Mouse (Mus musculus): ENCODE measurements at regions not wholly inside any gene's neighbourhood (a gene's known extent, or its start where the extent isn't known, plus 50 kb on each side); places are given as distances from the start of the nearest gene placed in this dataset.

- Histone ChIP-seq H3K79me2 (ENCODE audit: control insufficient read depth, insufficient read depth) (no peaks in the 10 kb centered on the region), H3K27me3 (ENCODE audit: control insufficient read depth, insufficient read depth, insufficient read length) (no peaks in the 10 kb centered on the region), H3K4me3 (no peak overlapping the region), H3K4me2 (ENCODE audit: low read depth) (no peak overlapping the region), H3K36me3 (ENCODE audit: control insufficient read depth, insufficient read depth) (no peaks in the 10 kb centered on the region), H3ac (ENCODE audit: control insufficient read depth, insufficient read length) (no peak overlapping the region)
- TF ChIP-seq TCF3 (IDR thresholded peaks at IDR 0.05; ENCODE audit: insufficient read length, low read depth): no peak
- TF ChIP-seq SRF (IDR thresholded peaks at IDR 0.05; ENCODE audit: control insufficient read depth, insufficient read length, low read depth): no peak
- TF ChIP-seq E2F4 (IDR thresholded peaks at IDR 0.05; ENCODE audit: insufficient read depth): no peak
- TF ChIP-seq MYOG (IDR thresholded peaks at IDR 0.05; ENCODE audit: control insufficient read depth in 1 of 3, insufficient read depth in 1 of 3, insufficient read length in 2 of 3, low read depth in 2 of 3): no peak
- TF ChIP-seq MYOD1 (IDR thresholded peaks at IDR 0.05; ENCODE audit: control insufficient read depth in 1 of 3, insufficient read length in 2 of 3, low read depth in 2 of 3): no peak
- TF ChIP-seq CEBPB (IDR thresholded peaks at IDR 0.05; ENCODE audit: insufficient read depth, poor library complexity, severe bottlenecking): no peak
- TF ChIP-seq MAX (IDR thresholded peaks at IDR 0.05; ENCODE audit: low read depth): no peak
- no peak for TF ChIP-seq USF1 (IDR thresholded peaks at IDR 0.05; ENCODE audit: low read depth)
- TF ChIP-seq TCF12 (IDR thresholded peaks at IDR 0.05; ENCODE audit: insufficient read depth, poor library complexity, severe bottlenecking): no peak
- TF ChIP-seq POLR2AphosphoS2 (IDR thresholded peaks at IDR 0.05; ENCODE audit: insufficient read length, low read depth): no peak
Measured at GRCm38 (mm10) chr2:50916323-50917221, 232.3 kb downstream of the Rnd3 start.

- H3K4me3 ChIP-seq: no peak overlapping the region
- H3K79me2 ChIP-seq (ENCODE audit: control insufficient read depth, insufficient read depth): no peaks in the 10 kb centered on the region
- no peaks in the 10 kb centered on the region for H3K27me3 ChIP-seq (ENCODE audit: control insufficient read depth, insufficient read depth, insufficient read length)
- H3ac ChIP-seq (ENCODE audit: control insufficient read depth, insufficient read length): no peak overlapping the region
- TF ChIP-seq MYOD1 (IDR thresholded peaks at IDR 0.05; ENCODE audit: control insufficient read depth in 1 of 3, insufficient read length in 2 of 3, low read depth in 2 of 3) (no peak), USF1 (IDR thresholded peaks at IDR 0.05; ENCODE audit: low read depth) (no peak), CEBPB (IDR thresholded peaks at IDR 0.05; ENCODE audit: insufficient read depth, poor library complexity, severe bottlenecking) (no peak)
- H3K36me3 ChIP-seq (ENCODE audit: control insufficient read depth, insufficient read depth): no peaks in the 10 kb centered on the region
- no peak overlapping the region for H3K4me2 ChIP-seq (ENCODE audit: low read depth)
Measured at GRCm38 (mm10) chr2:50915149-50915548, 233.8 kb downstream of the Rnd3 start.

GRCm38 (mm10) chr2:50914176-50914575, 234.7 kb downstream of the Rnd3 start:
- H3K4me3 ChIP-seq: no peak overlapping the region
- H3K36me3 ChIP-seq (ENCODE audit: control insufficient read depth, insufficient read depth): no peaks in the 10 kb centered on the region
- H3K79me2 ChIP-seq (ENCODE audit: control insufficient read depth, insufficient read depth): no peaks in the 10 kb centered on the region
- H3K4me2 ChIP-seq (ENCODE audit: low read depth): no peak overlapping the region
- TF ChIP-seq TCF12 (IDR thresholded peaks at IDR 0.05; ENCODE audit: insufficient read depth, poor library complexity, severe bottlenecking) (no peak), CEBPB (IDR thresholded peaks at IDR 0.05; ENCODE audit: insufficient read depth, poor library complexity, severe bottlenecking) (no peak), REST (IDR thresholded peaks at IDR 0.05; ENCODE audit: insufficient read depth, insufficient read length) (no peak), TCF3 (IDR thresholded peaks at IDR 0.05; ENCODE audit: insufficient read length, low read depth) (no peak), SRF (IDR thresholded peaks at IDR 0.05; ENCODE audit: control insufficient read depth, insufficient read length, low read depth) (no peak), E2F4 (IDR thresholded peaks at IDR 0.05; ENCODE audit: insufficient read depth) (no peak), POLR2A (IDR thresholded peaks at IDR 0.05; ENCODE audit: insufficient read length, low read depth) (no peak), MYOD1 (IDR thresholded peaks at IDR 0.05; ENCODE audit: control insufficient read depth in 1 of 3, insufficient read length in 2 of 3, low read depth in 2 of 3) (no peak), POLR2AphosphoS2 (IDR thresholded peaks at IDR 0.05; ENCODE audit: insufficient read length, low read depth) (no peak), MAX (IDR thresholded peaks at IDR 0.05; ENCODE audit: low read depth) (no peak), MYOG (IDR thresholded peaks at IDR 0.05; ENCODE audit: control insufficient read depth in 1 of 3, insufficient read depth in 1 of 3, insufficient read length in 2 of 3, low read depth in 2 of 3) (no peak), USF1 (IDR thresholded peaks at IDR 0.05; ENCODE audit: low read depth) (no peak)
- H3K27me3 ChIP-seq (ENCODE audit: control insufficient read depth, insufficient read depth, insufficient read length): no peaks in the 10 kb centered on the region
- no peak overlapping the region for H3ac ChIP-seq (ENCODE audit: control insufficient read depth, insufficient read length)

GRCm38 (mm10) chr2:50908762-50909161, 240.1 kb downstream of the Rnd3 start:
- Histone ChIP-seq H3K4me2 (ENCODE audit: low read depth) (no peak overlapping the region), H3K4me3 (no peak overlapping the region), H3K27me3 (ENCODE audit: control insufficient read depth, insufficient read depth, insufficient read length) (no peaks in the 10 kb centered on the region), H3K36me3 (ENCODE audit: control insufficient read depth, insufficient read depth) (no peaks in the 10 kb centered on the region), H3ac (ENCODE audit: control insufficient read depth, insufficient read length) (no peak overlapping the region), H3K79me2 (ENCODE audit: control insufficient read depth, insufficient read depth) (no peaks in the 10 kb centered on the region)
- TF ChIP-seq MYOG (IDR thresholded peaks at IDR 0.05; ENCODE audit: control insufficient read depth in 1 of 3, insufficient read depth in 1 of 3, insufficient read length in 2 of 3, low read depth in 2 of 3) (no peak), E2F4 (IDR thresholded peaks at IDR 0.05; ENCODE audit: insufficient read depth) (no peak), USF1 (IDR thresholded peaks at IDR 0.05; ENCODE audit: low read depth) (no peak), CEBPB (IDR thresholded peaks at IDR 0.05; ENCODE audit: insufficient read depth, poor library complexity, severe bottlenecking) (no peak), REST (IDR thresholded peaks at IDR 0.05; ENCODE audit: insufficient read depth, insufficient read length) (no peak)

- Histone ChIP-seq H3K36me3 (ENCODE audit: control insufficient read depth, insufficient read depth) (no peaks in the 10 kb centered on the region), H3K4me2 (ENCODE audit: low read depth) (no peak overlapping the region), H3K79me2 (ENCODE audit: control insufficient read depth, insufficient read depth) (no peaks in the 10 kb centered on the region), H3K27me3 (ENCODE audit: control insufficient read depth, insufficient read depth, insufficient read length) (no peaks in the 10 kb centered on the region), H3K4me3 (no peak overlapping the region), H3ac (ENCODE audit: control insufficient read depth, insufficient read length) (no peak overlapping the region)
- TF ChIP-seq POLR2A (IDR thresholded peaks at IDR 0.05; ENCODE audit: insufficient read length, low read depth): no peak
- TF ChIP-seq REST (IDR thresholded peaks at IDR 0.05; ENCODE audit: insufficient read depth, insufficient read length): no peak
- TF ChIP-seq MYOD1 (IDR thresholded peaks at IDR 0.05; ENCODE audit: control insufficient read depth in 1 of 3, insufficient read length in 2 of 3, low read depth in 2 of 3): no peak
- TF ChIP-seq POLR2AphosphoS2 (IDR thresholded peaks at IDR 0.05; ENCODE audit: insufficient read length, low read depth): no peak
- TF ChIP-seq SRF (IDR thresholded peaks at IDR 0.05; ENCODE audit: control insufficient read depth, insufficient read length, low read depth): no peak
- TF ChIP-seq USF1 (IDR thresholded peaks at IDR 0.05; ENCODE audit: low read depth): no peak
- no peak for TF ChIP-seq MAX (IDR thresholded peaks at IDR 0.05; ENCODE audit: low read depth)
Measured at GRCm38 (mm10) chr2:50902701-50903100, 246.2 kb downstream of the Rnd3 start.

Measured in myocyte (in vitro differentiated cells).